Mouse (Mus musculus): ENCODE measurements around the gene Olfr857. TPM values are rescaled to one million over a fixed set of nuclear protein-coding genes. Genes with fewer than 3 reads are reported as not detected.
"Not testable (repeated sequence)": the region's sequence is repeated elsewhere in the genome, so short reads cannot be mapped to it uniquely, and the experiment has no call there.

Gene Olfr857
- under 1 TPM in 1 of 4 experiments, not detected in 3; 0.17 TPM for total RNA-seq (2022)

DNA sequence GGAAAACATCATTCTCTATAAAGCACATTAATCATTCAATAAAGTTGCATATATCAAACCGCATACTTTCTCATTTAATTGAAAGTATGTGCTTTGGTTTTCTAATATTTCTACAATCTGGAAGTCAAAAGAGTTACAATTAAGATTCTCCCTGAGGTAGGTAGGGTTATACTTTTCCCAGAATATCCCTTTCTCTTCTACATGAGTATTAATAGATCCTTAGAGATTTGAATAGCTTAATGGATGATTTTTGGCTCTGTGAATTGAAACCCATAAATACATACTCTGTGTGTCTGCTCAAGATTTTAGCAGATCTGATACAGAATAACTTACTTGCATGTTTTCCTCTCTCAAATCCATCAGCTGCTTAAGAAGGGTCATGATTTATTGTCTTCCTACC, at the start of gene Olfr857:
Olfr857 (plus strand) TSS at position 301 of the 400 bp plus-strand sequence.
- DNase-seq, result no peak

DNA sequence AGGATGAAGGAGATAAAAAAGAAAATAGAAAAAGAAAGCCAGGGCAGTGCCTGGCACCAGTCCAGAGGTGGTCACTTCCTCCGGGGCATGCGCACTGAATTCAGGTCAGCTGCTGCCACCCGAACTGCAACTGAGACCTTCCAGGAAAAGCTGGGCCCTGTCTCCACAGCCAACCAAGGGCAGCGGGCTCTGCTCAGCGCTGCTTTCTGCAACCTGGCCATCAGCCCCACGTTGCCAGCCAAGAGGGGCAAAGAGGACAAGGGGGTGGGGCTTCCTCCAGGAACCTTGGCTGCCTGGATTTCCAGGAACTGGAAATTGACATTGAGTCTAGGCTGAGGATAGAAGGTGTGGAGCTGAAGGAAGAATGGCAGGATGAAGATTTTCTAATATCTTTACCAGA, 19.0 kb upstream of the Olfr857 start:
- DNase-seq, result no peak

DNA sequence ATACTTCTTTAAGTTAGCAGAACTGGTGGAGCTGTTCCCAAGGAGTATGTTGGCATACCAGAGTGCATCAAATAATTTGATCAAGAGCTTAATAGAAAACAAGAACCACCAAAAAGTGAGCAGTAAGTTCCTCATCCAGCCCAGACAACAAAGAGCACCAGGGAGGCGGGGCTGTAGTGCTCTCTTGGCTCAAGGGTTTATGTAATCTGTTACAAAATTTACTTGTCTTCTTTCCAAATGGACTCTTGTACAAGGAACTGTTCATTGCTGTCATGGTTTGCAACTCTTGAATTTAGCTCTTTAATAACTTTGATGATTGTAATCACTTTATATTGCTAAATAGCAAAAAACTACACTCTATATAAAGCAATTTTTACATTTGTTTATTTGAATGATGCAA, 17.8 kb upstream of the Olfr857 start:
- DNase-seq, result no peak

DNA sequence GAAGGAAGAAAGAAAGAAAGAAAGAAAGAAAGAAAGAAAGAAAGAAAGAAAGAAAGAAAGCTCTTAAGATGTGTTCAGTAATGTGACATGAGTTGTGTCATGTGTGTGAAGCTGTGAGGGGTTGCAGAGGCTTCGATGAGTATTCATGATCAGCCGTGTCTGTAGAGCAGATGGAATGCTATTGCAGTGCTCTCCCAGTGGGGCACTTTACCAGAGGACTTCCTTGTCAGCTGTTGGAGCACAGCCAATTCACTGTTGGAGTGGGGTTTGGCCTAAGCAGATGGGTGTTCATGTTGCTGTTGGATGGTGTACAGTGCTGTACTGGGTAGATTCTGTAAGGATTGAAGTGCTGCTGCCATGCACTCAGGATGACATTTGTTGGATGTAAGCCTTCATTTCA, 16.8 kb upstream of the Olfr857 start:
- DNase-seq, result no peak

DNA sequence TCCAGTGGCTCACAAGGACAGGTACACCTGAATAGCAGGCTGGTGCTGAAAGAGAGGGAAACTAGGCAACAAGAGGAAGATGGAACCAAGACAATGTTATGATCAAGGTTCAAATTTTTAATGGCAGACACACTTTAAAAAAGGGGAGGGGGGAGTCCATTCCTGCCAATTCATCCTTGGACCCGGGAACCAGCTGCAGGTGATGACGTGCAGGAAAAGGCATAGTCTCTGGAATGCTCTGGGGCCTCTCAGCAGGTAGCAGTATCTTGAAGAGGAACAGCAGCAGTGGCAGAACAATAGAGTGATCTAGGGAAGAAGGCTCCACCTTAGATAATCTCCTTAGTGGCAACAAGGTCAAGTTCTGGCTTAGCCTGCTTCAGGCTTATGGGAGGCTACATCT, 14.9 kb upstream of the Olfr857 start:
- not testable (repeated sequence) for DNase-seq

DNA sequence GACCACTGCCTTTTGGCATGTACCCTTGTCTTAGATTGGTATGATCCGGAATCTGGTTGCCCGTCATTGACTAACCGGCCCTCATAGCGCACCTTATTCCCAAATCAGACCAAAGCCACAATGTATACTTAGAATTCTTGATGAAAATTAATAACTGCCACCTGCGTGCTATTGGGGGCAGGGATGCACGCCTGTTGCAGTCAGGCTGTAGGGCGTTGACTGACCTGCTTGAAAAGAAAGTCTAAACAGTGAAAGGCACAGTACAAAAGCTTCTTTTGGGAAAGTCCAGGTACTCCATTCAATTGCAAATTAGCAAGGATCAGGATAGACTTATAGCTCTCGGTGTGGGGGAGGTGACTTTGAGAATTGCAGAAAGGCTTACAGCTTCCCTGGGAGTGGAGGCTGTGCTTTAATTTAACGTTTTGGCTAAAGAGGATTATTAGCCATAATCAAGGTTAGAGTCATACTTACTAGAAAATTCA, 14.3 kb upstream of the Olfr857 start:
- DNase-seq, result not testable (repeated sequence)

DNA sequence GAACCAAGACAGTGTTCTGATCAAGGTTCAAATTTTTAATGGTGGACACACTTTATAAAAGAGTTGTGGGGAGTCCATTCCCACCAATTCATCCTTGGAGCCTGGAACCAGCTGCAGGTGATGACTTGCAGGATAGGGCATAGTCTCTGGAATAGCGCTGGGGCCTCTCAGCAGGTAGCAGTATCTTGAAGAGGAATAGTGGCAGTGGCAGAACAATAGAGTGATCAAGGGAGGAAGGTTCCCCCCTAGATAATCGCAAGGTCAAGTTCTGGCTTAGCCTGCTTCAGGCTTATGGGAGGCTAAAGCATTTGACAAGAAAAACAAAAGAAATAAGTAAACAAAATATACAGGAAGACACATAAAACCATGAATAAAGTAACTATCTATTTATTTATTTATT, 4.7 kb upstream of the Olfr857 start:
- DNase-seq, result not testable (repeated sequence)

Other genes with a start within 250 kb of the Olfr857 start
- not detected for gene Olfr850, start 231.2 kb upstream of the Olfr857 start, total RNA-seq (2022)
- gene Olfr851, start 216.1 kb upstream of the Olfr857 start, total RNA-seq (2022), result not detected
- not detected for gene Olfr853, start 168.4 kb upstream of the Olfr857 start, total RNA-seq (2022)
- not detected for gene Olfr854, start 142.1 kb upstream of the Olfr857 start, total RNA-seq (2022)
- gene Olfr855, start 126.8 kb upstream of the Olfr857 start, total RNA-seq (2022), result not detected
- gene Zfp317, start 87.3 kb upstream of the Olfr857 start, total RNA-seq (2022), result 10 to 100 TPM; 23.0 to 33.8 (median 26.1) TPM
- not detected for gene Olfr58, start 70.8 kb downstream of the Olfr857 start, total RNA-seq (2022)
- gene Olfr859, start 95.5 kb downstream of the Olfr857 start, total RNA-seq (2022), result not detected
- not detected for gene Olfr860, start 140.3 kb downstream of the Olfr857 start, total RNA-seq (2022)
- not detected for gene Olfr862, start 178.6 kb downstream of the Olfr857 start, total RNA-seq (2022)
- not detected for gene Olfr77, start 207.4 kb downstream of the Olfr857 start, total RNA-seq (2022)